Mouse (Mus musculus) left cerebral cortex, adult 2 months (tissue): ENCODE results near the gene Atp1a2. TPM values are rescaled to one million over a fixed set of nuclear protein-coding genes. Genes with fewer than 3 reads are reported as not detected.

ENCODE experiments used
- DNase-seq, 2 experiments: peaks; one replicate each; pipeline ENCODE4 v3.0.0; 2021 to 2022; ENCODE audit warnings: low spot score in 2 of 2, mixed read lengths in 1 of 2; ENCODE audit errors: extremely low spot score in 1 of 2
- H3K27ac ChIP-seq: fragments of 200-600 bp; 2 replicates; pipeline ENCODE4 v1.8.1; 2022
- H3K4me3 ChIP-seq: fragments of 200-600 bp; 2 replicates; pipeline ENCODE4 v1.8.1; 2022
- CTCF ChIP-seq: fragments of 200-600 bp; IDR thresholded peaks from 2 replicates; pipeline ENCODE4 v1.8.1; 2022; ENCODE audit warnings: antibody characterized with exemption, mild to moderate bottlenecking, moderate library complexity
- intact Hi-C: fragments of 180-260 bp; cut with DNase I; formaldehyde crosslinking; loops from one replicate; pipeline ENCODE4 v1.15.1; 2025
- total RNA-seq, 2 experiments: library from RNA; stranded (reverse); gene quantifications; 2 replicates each; pipeline ENCODE4 v1.2.3; 2021

Atp1a2 gene
- total RNA-seq, 2 experiments from 2014 or later: 628 to 676 TPM

DNA sequence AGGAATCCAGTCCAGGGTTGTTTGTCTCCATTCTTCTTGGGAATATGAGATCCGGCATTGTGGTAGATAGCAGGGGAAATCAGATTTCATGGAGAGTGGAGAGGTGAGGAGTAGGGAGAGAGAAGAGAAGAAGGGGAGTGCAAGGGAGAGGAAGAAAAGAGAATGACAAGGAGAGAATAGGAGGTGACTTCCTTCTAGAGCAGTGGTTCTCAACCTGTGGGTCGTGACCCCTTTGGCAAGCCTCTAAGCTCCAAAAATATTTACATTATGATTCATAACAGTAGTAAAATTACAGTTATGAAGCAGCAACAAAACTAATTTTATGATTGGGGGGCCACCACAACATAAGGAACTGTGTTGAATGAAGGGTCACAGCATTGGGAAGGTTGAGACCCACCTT lies 35.1 kb upstream of the Atp1a2 start:
- TF ChIP-seq CTCF: no peak
- intact Hi-C loops: no loop called here
- Histone ChIP-seq H3K27ac (no peak overlapping the region), H3K4me3 (no peak overlapping the region)
- DNase-seq: no peak

DNA sequence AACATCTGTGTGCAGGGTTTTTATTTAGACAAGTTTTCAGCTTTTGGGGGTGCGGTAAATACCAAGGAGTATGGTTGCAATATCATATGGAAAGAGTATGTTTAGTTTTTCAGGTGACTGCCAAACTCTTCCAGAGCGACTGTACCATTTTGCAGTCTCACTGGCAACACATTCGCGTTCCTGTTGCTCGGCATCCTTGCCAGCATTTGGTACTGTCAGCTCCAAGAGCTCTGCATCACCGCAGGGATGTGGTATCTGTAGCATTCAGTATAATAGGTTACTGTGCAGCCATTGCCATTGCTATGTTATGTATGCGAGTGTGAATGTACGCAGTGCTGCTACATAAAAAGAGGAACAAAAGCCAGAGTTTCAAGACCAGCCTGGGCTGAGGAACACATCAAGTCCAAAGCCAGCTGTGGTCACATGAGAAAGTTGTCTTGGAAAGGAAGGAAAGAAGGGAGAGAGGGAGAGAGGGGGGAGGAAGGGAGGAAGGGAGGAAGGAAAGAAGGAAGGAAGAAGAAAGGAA lies 33.6 kb upstream of the Atp1a2 start:
- Histone ChIP-seq H3K27ac (no peak overlapping the region), H3K4me3 (no peak overlapping the region)
- TF ChIP-seq CTCF: no peak
- intact Hi-C loops: no loop called here
- DNase-seq: peak in 1 of 2 experiments; percentile 18

DNA sequence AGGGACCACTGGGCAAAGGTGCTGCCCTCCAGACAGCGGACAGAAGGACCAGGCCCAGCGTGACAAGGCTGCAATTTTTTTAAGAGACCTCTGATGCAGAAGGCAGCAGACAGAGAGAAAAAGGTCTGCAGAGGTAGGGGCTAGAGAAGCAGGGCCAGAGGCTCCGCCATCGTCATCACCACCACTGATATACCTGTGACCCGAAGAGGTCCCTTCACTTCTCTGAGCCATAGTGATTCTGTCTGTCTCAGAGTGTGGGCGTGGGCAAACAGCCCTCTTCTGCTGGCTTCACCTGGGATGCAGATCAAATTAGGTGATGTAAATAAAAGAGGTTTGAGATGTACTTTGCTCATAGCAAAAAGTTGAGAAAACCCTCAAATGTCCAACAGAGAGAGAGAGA lies 31.8 kb upstream of the Atp1a2 start:
- intact Hi-C loops: loop anchor here (2.0 to 5.0 kb wide), 2 partner anchors 17 to 33 kb away; no protein-coding TSS in a partner anchor
- Histone ChIP-seq H3K27ac (peak overlapping the region; percentile 98), H3K4me3 (peak overlapping the region; percentile 69; the same call in 1 of the 2 replicates)
- TF ChIP-seq CTCF: no peak
- DNase-seq: no peak

DNA sequence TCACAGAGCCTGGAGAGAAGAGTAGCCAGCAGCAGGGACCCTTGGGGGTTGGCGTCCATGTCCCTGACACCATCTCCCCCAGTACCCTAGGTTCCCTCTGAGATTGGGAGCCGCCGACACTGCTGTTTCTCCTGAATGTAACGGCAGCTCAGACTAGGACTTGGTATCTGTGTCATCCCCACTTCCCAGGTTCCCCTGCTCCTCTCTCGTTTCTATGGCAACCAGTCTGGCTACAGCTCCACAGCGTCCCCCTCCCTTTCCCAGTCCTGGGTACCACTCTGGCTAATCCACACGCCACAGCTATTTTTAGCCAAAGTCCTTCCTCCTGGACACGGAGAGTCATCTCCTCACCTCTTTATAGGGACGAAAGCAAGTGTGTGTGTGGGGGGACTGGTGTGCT lies 31.3 kb upstream of the Atp1a2 start, which contains the start of gene Kcnj9:
Kcnj9 (minus strand) TSS at position 188 of the 400 bp plus-strand sequence.
- DNase-seq: peak; percentile 78 to 79
- peak within 1 kb of the TSS; percentile 98 for H3K27ac ChIP-seq
- peak within 1 kb of the TSS; percentile 69 for H3K4me3 ChIP-seq
- intact Hi-C loops: loop anchor here (2.0 to 5.0 kb wide), 2 partner anchors 16 to 33 kb away; no protein-coding TSS in a partner anchor
- no peak for TF ChIP-seq CTCF

DNA sequence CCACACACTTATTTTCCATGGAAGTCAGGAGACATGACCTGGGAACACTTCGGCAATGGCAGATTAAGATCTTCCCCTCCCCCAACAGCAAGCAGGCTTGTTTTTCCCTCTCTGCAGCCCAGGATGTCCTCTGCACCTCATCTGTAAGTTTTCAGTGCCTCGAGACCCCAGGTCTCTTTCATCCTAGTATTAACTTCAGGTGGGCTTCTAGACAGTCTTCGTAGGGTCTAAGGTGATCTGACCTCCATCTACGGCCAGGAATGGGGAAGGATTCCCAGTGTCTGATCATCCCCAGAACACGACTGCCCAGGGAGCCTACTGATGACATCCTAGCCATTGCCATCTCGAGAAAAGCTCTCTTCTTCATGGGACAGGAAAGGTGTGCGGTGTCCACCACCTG lies 30.6 kb upstream of the Atp1a2 start:
- peak overlapping the region; percentile 69 for H3K4me3 ChIP-seq
- peak overlapping the region; percentile 98 for H3K27ac ChIP-seq
- DNase-seq: peak in 1 of 2 experiments; percentile 16
- intact Hi-C loops: loop anchor here (2.0 to 5.0 kb wide), 2 partner anchors 16 to 34 kb away; no protein-coding TSS in a partner anchor
- TF ChIP-seq CTCF: no peak

DNA sequence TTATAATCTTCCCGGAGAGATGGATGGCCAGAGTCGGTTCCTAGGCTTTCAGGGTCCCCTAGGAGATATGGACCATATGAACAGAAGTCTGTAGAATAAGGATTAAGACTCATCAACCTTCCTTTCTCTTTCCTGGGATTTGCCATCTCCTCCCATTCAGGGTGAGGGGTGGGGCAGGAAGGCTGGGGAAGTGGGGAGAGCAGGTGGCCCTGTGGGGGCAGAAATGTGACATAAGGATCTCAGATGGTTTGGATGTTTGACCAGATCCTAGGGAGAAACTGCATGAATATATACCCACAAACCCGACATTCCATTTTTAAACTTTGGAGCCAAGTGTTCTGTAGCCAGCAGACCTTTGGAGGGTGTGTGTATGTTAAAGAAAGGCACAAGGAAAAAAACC lies 30.2 kb upstream of the Atp1a2 start:
- intact Hi-C loops: loop anchor here (2.0 to 5.0 kb wide), 2 partner anchors 15 to 34 kb away; no protein-coding TSS in a partner anchor
- Histone ChIP-seq H3K27ac (peak overlapping the region; percentile 98), H3K4me3 (peak overlapping the region; percentile 69)
- TF ChIP-seq CTCF: no peak
- DNase-seq: no peak

DNA sequence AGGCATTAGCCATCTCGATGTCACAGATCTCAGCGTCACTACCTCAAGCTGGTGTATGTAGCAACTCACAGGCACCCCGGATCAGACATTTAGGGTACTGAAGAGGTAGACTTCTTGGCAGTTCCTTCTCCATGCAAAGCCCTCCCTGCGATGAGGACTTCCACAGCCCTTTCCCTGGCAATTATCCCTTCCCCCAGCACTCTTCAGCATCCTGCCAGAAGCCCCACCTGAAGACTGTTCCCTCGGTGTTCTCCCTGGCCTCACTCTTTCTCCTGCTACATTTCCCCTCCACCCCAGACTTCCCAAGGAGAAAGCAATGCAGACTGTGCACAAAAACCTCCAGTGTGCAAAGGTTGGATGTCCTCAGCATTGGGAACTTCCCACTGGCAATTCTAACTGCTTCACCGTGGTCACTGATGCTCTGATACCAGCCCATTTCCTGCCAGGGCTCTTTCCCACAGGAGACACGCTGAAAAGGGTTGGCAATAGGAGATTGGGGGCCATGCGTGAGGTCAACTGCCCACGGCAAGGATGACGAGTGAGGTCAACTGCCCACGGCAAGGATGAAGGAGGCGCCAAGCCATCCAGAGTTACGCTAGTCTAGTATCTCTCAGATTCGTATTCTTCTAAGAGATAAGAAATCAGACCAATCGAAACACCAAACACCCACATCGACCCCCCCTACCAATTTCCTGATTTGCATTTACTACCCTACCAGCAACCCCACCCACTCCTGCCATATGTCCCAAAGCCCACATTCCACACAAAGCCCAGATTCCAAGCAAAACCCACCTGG lies 29.5 kb upstream of the Atp1a2 start:
- TF ChIP-seq CTCF: no peak
- H3K27ac ChIP-seq: peak overlapping the region; percentile 98
- DNase-seq: peak; percentile 32 to 62
- H3K4me3 ChIP-seq: peak overlapping the region; percentile 69
- intact Hi-C loops: loop anchor here (2.0 to 5.0 kb wide), 2 partner anchors 15 to 35 kb away; no protein-coding TSS in a partner anchor

DNA sequence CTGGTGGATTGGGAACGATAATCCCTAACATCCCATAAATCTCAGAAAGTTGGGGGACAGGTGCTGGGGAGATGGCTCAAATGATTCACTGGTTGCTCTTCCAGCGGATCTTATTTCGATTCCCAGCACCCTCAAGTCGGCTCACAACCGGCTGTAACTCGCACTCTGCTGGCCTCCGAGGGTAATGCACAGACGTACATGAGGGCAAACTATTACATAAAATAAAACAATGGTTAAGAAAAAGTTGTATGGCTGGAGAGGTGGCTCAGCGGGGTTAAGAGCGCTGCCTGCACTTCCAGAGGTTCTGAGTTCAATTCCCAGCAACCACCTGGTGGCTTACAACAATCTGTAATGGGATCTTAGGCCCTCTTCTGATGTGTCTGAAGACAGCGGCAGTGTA lies 28.8 kb upstream of the Atp1a2 start:
- Histone ChIP-seq H3K27ac (peak overlapping the region; percentile 98), H3K4me3 (peak overlapping the region; percentile 69; the same call in 1 of the 2 replicates)
- intact Hi-C loops: loop anchor here (5.0 kb wide), 1 partner anchor 36 kb away; no protein-coding TSS in a partner anchor
- peak; percentile 15; the same call in 1 of the 2 replicates for TF ChIP-seq CTCF
- DNase-seq: no peak

DNA sequence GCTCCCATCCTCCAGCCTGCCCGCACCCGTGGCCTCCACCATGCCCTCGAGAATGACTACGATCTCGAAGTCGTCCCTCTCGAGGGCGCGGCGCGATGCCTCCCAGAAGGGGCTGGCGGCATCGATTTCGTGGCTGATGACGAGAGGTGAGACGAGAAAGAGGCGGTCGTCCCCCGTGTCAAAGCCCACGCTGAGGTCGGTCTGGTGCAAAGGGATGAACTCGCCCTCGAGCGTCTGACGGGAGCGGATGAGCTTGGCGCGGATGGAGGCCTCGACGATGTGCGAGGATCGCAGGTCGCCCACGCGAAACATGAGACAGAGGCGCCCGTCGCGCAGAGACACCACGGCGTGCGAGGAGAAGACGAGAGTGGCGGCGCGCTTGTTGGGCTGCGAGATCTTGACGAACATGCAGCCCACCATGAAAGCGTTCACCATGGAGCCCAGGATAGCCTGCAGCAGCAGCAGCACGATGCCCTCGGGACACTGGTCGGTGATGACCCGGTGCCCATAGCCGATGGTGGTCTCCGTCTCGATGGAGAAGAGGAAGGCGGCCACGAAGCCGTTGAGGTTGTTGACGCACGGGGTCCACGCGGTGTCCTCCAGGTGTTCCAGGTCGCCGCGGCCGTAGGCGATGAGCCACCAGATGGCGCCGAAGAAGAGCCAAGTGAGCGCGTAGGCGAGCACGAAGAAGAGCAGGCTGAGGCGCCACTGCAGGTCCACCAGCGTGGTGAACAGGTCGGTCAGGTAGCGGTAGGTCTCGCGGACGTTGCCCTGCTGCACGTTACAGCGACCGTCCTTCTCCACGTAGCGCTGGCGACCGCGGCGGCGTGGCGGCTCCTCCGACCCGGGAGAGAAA lies 28.0 kb upstream of the Atp1a2 start:
- intact Hi-C loops: loop anchor here (5.0 kb wide), 1 partner anchor 36 kb away; no protein-coding TSS in a partner anchor
- Histone ChIP-seq H3K4me3 (peak overlapping the region; percentile 69), H3K27ac (peak overlapping the region; percentile 98)
- TF ChIP-seq CTCF: peak; percentile 52
- DNase-seq: peak; percentile 70 to 73

DNA sequence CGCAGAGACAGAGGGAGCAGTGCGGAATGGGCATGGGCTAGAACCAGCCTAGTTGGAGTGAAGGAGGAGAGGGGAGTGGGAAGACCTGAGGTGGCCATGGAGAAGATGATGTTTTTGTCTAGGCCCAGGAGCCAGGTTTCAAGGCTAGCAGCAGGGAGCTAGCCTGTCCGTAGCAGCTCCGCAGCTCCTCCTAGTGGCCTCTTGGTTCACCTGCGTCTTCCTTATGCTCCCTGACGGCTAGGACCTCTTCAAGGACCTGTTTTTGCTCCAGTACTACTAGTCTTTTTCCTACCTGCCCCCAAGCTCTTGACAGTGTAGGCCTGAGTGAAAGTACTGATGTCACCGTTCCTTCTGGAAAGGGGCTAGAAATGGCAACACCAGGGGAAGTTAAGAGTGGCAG lies 26.9 kb upstream of the Atp1a2 start:
- H3K27ac ChIP-seq: peak overlapping the region; percentile 98

DNA sequence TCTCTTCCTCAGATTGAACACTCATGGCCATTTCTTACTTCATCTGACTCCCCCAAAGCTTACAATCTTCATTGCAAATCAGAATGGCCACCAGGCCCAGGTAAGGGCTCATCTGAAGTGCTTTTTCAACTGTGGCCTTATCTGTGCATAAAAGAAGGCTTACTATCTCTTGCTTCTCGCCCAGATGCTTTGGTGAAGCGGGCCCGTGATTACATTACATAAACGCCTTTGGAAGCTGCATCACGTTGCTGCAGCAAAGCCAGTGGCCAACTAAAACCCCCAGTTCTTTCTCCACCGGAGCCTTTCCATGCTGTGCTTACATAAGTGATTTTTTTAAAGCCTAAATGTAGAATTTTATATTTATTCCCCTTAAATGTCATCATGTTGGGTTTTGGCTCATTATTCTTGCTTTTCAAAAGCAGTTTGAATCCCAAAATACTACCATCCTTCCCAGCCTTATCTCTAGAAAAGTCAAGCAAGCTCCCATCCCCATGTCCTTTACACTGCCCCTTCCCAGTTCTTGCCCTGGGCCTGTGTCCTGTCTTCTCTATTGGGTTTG lies 26.0 kb upstream of the Atp1a2 start:
- TF ChIP-seq CTCF: no peak
- intact Hi-C loops: no loop called here
- peak; percentile 66 to 73 for DNase-seq
- Histone ChIP-seq H3K4me3 (no peak overlapping the region; the same call in 1 of the 2 replicates), H3K27ac (peak overlapping the region; percentile 98)

More for the DNA sequence above, 26.9 kb upstream of the Atp1a2 start:
- H3K4me3 ChIP-seq: no peak overlapping the region; the same call in 1 of the 2 replicates
- intact Hi-C loops: loop anchor here (5.0 kb wide), 1 partner anchor 38 kb away; no protein-coding TSS in a partner anchor
- peak; percentile 75 to 80 for DNase-seq
- peak; percentile 95 for TF ChIP-seq CTCF
